Mouse (Mus musculus) retina, postnatal 1 day (tissue): ENCODE data around the gene Crebl2.
A peak's percentile ranks its signal among the peaks of the same experiment; 100 is the strongest.

ENCODE experiments used
- DNase-seq: peaks from one replicate; pipeline ENCODE4 v3.0.0-alpha.2; 2012

The Crebl2 gene

DNA sequence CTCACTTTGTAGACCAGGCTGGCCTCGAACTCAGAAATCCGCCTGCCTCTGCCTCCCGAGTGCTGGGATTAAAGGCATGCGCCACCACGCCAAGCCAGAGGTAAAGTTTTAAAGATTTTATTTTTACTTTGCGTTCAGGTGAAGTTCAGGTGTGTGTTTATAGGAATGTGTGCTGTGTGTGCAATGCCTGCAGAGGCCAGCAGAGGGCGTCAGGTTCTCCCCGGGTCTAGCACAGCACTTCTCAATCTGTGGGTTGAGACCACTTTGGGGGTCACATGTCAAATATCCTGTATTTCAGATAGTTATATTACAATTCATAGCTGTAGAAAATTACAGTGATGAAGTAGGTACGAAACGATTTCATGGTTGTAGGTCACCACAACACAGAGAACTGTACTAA lies 7.1 kb upstream of the Crebl2 start:
- DNase-seq = no peak

GRCm38 (mm10) chr6:134830776-134831175 lies 822 bp downstream of the Crebl2 start:
- DNase-seq = no peak

- no peak for DNase-seq
Observed at GRCm38 (mm10) chr6:134834585-134835251, 4.8 kb downstream of the Crebl2 start.

DNA sequence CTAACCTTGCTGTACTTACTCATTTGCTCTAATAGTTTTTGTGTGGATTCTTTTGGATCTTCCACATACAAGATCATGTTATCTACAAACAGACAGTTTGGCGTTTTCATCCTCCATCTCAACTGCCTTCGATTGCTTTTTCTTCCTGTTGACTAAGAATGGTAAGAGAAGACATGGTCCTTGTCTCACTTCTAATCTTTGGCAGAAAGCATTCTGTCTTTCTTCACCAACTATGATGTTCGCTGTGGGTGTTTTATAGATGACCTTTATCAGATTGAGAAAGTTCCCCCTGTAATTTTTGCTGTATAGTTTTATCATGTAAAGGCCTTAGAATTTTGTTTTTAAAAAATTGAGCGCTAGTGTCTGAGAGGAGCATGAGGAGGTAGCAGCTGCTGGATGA lies 8.2 kb downstream of the Crebl2 start:
- DNase-seq = no peak

- no peak for DNase-seq
Observed at GRCm38 (mm10) chr6:134840346-134840745, 10.4 kb downstream of the Crebl2 start.

DNA sequence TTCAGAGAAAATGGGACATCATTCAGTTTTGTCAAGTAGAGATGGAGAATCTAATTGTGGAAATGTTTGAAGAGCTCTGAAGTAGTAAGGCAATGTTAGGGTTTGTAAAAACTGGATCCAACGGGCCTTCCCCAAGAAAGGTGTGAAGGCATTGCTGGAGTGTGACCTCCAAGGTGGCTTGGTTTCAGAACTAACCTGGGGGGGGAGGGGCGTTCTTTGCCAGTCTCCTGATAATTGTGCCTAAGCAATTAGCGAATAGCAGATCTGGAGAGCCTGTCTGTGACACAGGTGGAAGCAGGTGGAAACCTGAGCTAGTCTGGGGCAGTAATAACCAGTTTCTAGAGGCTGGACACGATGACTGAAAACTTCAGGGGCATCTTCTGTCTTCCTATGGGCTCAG lies 15.8 kb downstream of the Crebl2 start:
- no peak for DNase-seq

DNA sequence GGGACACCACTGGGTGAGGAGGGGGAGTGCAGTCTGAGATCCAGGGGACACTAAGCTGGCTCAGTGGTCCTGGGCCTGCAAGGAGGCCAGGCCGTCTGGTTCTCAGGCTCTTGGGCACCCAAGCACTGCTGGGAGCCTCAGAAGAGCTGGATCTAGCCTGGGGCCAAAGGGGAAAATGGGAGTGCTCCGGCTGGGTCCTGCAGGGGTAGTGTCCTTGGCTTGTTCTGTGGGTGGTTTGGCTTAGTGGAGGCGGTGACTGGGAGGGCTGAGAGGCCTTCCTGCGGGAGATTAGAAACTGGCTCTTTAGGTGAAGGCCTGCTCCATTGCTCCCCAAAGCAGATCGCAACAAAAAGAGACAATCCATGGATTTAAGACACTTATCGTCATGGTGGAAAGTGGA lies 16.4 kb downstream of the Crebl2 start:
- DNase-seq = no peak

GRCm38 (mm10) chr6:134847550-134847949 lies 17.6 kb downstream of the Crebl2 start:
- DNase-seq = no peak

- peak; percentile 50 for DNase-seq
Observed at GRCm38 (mm10) chr6:134848197-134848890, 18.4 kb downstream of the Crebl2 start.

GRCm38 (mm10) chr6:134849461-134849860 lies 19.5 kb downstream of the Crebl2 start:
- no peak for DNase-seq

DNA sequence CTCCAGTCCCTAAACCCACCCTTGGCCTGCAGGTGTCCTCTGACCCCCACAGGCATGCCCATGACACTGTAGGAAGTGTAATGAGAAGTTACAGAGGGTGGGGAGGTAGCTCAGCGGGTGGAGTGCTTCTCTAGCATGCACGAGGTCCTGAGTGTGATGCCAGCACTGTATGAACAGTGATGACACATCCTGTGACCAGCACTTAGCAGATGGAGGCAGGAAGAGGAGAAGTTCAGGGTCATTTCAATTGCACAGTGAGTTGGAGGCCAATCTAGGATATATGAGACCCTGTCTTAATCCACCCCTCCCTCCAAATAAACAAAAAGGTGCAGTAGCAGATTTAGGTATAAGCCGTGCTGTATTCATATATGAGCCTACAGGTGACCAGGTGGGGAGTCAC lies 20.0 kb downstream of the Crebl2 start:
- DNase-seq = no peak

DNA sequence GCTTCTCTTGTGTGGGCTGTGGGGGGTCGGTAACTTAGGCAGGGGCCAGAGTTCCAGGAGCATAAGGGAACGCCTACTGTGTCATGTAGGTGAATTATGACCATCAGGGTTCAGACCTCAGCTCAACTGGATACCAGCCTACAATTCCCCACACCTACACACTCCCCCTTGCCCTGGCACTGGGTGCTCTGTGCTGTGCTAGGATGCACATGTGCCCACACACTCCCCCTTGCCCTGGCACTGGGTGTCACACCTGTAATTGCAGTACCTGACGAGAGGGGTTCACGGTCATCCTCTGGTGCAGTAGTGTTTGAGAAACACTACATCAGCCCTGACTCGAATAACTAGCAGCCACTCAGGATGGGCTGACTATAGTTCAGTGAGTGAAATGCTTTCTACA lies 24.8 kb downstream of the Crebl2 start:
- no peak for DNase-seq

GRCm38 (mm10) chr6:134855926-134856325 lies 26.0 kb downstream of the Crebl2 start:
- DNase-seq = no peak

GRCm38 (mm10) chr6:134859021-134859420 lies 29.1 kb downstream of the Crebl2 start:
- DNase-seq = no peak

GRCm38 (mm10) chr6:134860275-134860674 lies 30.3 kb downstream of the Crebl2 start:
- no peak for DNase-seq

- DNase-seq = no peak
Observed at GRCm38 (mm10) chr6:134861386-134861785, 31.4 kb downstream of the Crebl2 start.

- DNase-seq = peak; percentile 91
Observed at GRCm38 (mm10) chr6:134862671-134863104, 32.7 kb downstream of the Crebl2 start.

DNA sequence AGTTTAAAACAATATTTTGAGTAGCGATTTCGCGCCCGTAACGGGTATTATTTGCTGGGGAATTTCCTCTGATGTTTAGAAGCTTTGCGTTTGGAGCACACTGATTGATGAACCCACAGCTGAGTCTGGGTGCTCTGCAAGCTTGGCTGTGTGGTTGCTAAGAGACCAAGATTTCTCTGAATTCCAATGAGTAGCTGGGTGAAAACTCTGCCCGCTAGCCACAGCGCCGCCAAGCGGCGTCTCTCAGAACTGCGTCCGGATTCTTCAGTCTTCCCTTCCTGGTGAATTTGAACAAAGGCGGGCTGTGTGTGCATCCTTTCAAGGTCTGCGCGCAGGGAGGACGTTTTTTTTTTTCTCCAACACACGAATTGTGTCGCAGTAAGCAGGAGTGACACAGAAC lies 33.2 kb downstream of the Crebl2 start:
- peak; percentile 96 for DNase-seq

DNA sequence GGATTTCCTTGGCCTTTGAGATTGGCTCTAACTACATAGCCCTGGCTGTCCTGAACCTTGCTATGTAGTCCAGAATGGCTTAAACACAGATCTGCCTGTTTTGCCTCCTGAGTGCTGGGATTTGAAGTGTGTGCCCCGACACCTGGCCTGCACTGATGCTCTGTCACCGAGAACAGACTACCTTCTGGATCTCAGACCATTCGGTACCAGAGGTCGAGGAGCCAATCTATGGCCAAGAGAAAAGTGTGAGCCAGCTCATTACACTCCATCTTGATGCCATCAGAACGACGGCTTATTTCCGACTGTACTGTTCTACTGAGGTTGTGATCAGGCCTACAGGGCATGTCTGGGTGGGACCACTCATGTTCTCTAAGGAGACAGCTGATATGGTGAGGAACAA lies 36.2 kb downstream of the Crebl2 start:
- DNase-seq = no peak

DNA sequence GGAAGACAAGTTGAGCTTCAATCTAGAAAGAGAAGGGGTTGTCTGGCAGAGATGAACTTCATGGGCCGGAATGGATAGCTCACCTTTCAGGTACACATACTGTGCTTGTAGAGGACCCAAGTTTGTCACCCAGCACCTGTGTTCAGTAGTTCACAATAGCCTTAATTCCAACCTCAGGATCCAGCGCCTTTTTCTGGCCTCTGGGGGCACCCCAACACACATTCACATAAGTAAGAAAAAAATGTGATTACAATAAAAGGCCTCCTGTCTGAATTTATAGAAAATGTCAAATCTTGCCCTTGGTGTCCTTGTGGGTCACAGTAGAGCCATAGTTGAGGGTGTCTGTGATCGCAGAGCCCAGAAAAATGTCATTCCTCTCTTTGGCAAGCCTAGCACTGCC lies 37.4 kb downstream of the Crebl2 start:
- DNase-seq = no peak

DNA sequence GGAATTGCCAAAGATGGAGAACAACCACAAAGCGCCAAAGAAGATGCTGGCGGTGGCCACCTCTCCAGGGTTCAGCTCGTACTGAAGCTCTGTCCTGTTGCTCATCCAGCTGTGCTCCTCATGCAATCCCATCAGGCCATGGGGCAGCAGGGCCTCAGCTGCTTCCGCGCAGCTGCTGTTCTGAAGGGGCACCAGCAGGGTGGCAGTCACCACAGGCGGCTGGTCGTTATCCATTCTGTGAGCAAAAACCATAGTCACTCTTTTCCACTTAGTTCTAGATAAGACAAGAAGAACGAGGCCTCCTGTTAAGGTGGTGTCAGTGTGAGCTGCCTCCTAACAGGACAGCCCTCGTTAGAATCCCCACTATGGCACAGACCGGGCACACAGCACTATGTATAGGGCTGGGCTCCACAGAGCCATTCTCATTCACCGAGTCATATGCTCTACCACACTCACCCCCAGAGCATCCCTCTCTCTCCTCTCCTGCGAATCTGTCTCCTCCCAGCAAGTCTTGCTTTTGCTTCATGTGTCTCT lies 40.3 kb downstream of the Crebl2 start:
- DNase-seq = no peak

GRCm38 (mm10) chr6:134870887-134871286 lies 40.9 kb downstream of the Crebl2 start:
- DNase-seq = no peak

GRCm38 (mm10) chr6:134872236-134872635 lies 42.3 kb downstream of the Crebl2 start:
- DNase-seq = no peak

DNA sequence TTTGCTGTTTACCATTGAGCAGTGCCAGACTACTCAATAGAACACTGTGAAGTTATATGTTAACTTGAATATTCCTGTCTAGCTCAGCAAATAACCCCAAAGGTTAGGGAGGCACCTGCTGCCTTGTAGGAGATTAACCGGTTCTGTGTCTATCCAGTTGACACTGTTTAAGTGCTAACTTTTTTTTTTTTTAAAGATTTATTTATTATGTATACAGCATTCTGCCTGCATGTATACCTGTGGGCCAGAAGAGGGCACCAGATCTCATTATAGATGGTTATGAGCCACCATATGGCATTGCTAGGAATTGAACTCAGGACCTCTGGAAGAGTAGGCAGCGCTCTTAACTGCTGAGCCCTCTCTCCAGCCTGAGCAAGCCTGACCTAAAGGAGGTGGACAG lies 43.1 kb downstream of the Crebl2 start:
- DNase-seq = no peak
